Mouse (Mus musculus): Measurements from ENCODE around the gene Hbs1l. TPM values are rescaled to one million over a fixed set of nuclear protein-coding genes. Genes with fewer than 3 reads are reported as not detected.

Gene Hbs1l
- polyA plus RNA-seq, 1 experiment from 2014 or later: 120 TPM

- no peak for ATAC-seq (replicated peaks)
- peaks cover 52% of the 10 kb centered on the region for H3K36me3 ChIP-seq
- no peaks in the 10 kb centered on the region for H3K27me3 ChIP-seq
Observed at GRCm38 (mm10) chr10:21349946-21350345, 54.2 kb downstream of the Hbs1l start.

GRCm38 (mm10) chr10:21350531-21351515, 55.0 kb downstream of the Hbs1l start:
- Histone ChIP-seq H3K9ac (replicated peaks) (no peak overlapping the region), H3K4me1 (no peaks in the 10 kb centered on the region), H3K27ac (replicated peaks) (no peak overlapping the region), H3K9me3 (no peaks in the 10 kb centered on the region), H3K4me3 (no peak overlapping the region), H3K4me2 (replicated peaks) (no peak overlapping the region), H3K27me3 (no peaks in the 10 kb centered on the region), H3K36me3 (peaks cover 44% of the 10 kb centered on the region)
- 92% methylated on average over 11 of the region's 11 CpGs for WGBS
- no peak for ATAC-seq (replicated peaks)

More at GRCm38 (mm10) chr10:21349946-21350345, 54.2 kb downstream of the Hbs1l start:
- no peak overlapping the region for H3K4me3 ChIP-seq
- H3K4me2 ChIP-seq (replicated peaks): no peak overlapping the region
- 95% methylated on average over 2 of the region's 2 CpGs for WGBS
- no peak overlapping the region for H3K27ac ChIP-seq (replicated peaks)
- no peaks in the 10 kb centered on the region for H3K9me3 ChIP-seq
- no peaks in the 10 kb centered on the region for H3K4me1 ChIP-seq
- H3K9ac ChIP-seq (replicated peaks): no peak overlapping the region

GRCm38 (mm10) chr10:21351766-21352165, 56.0 kb downstream of the Hbs1l start:
- H3K4me1 ChIP-seq: no peaks in the 10 kb centered on the region
- no peak for ATAC-seq (replicated peaks)
- H3K4me3 ChIP-seq: no peak overlapping the region
- 77% methylated on average over 12 of the region's 12 CpGs for WGBS
- peaks cover 48% of the 10 kb centered on the region for H3K36me3 ChIP-seq
- no peak overlapping the region for H3K9ac ChIP-seq (replicated peaks)
- no peak overlapping the region for H3K27ac ChIP-seq (replicated peaks)
- no peaks in the 10 kb centered on the region for H3K27me3 ChIP-seq
- no peaks in the 10 kb centered on the region for H3K9me3 ChIP-seq
- no peak overlapping the region for H3K4me2 ChIP-seq (replicated peaks)

GRCm38 (mm10) chr10:21353890-21354289, 58.1 kb downstream of the Hbs1l start:
- Histone ChIP-seq H3K4me3 (no peak overlapping the region), H3K9ac (replicated peaks) (no peak overlapping the region), H3K27ac (replicated peaks) (no peak overlapping the region), H3K27me3 (no peaks in the 10 kb centered on the region), H3K4me2 (replicated peaks) (no peak overlapping the region), H3K9me3 (no peaks in the 10 kb centered on the region), H3K36me3 (peaks cover 47% of the 10 kb centered on the region), H3K4me1 (no peaks in the 10 kb centered on the region)
- ATAC-seq (replicated peaks): no peak
- WGBS: 77% methylated on average over 5 of the region's 5 CpGs

GRCm38 (mm10) chr10:21354506-21354905, 58.7 kb downstream of the Hbs1l start:
- Histone ChIP-seq H3K4me1 (no peaks in the 10 kb centered on the region), H3K9ac (replicated peaks) (no peak overlapping the region), H3K27ac (replicated peaks) (no peak overlapping the region), H3K36me3 (peaks cover 50% of the 10 kb centered on the region), H3K4me2 (replicated peaks) (no peak overlapping the region), H3K9me3 (no peaks in the 10 kb centered on the region), H3K4me3 (no peak overlapping the region), H3K27me3 (no peaks in the 10 kb centered on the region)
- ATAC-seq (replicated peaks): no peak
- WGBS: 93% methylated on average over 7 of the region's 7 CpGs

- Histone ChIP-seq H3K9ac (replicated peaks) (no peak overlapping the region), H3K4me2 (replicated peaks) (no peak overlapping the region), H3K27me3 (no peaks in the 10 kb centered on the region), H3K27ac (replicated peaks) (no peak overlapping the region), H3K4me1 (no peaks in the 10 kb centered on the region), H3K36me3 (peaks cover 37% of the 10 kb centered on the region), H3K9me3 (no peaks in the 10 kb centered on the region), H3K4me3 (no peak overlapping the region)
- 95% methylated on average over 8 of the region's 8 CpGs for WGBS
- no peak for ATAC-seq (replicated peaks)
Observed at GRCm38 (mm10) chr10:21357986-21358385, 62.2 kb downstream of the Hbs1l start.

GRCm38 (mm10) chr10:21359086-21359485, 63.3 kb downstream of the Hbs1l start:
- H3K27ac ChIP-seq (replicated peaks): no peak overlapping the region
- H3K36me3 ChIP-seq: peaks cover 34% of the 10 kb centered on the region; the same call in 1 of the 2 replicates
- H3K4me2 ChIP-seq (replicated peaks): no peak overlapping the region
- no peaks in the 10 kb centered on the region for H3K4me1 ChIP-seq
- 92% methylated on average over 4 of the region's 4 CpGs for WGBS
- no peak overlapping the region for H3K4me3 ChIP-seq
- H3K9ac ChIP-seq (replicated peaks): no peak overlapping the region
- no peak for ATAC-seq (replicated peaks)
- H3K9me3 ChIP-seq: no peaks in the 10 kb centered on the region
- no peaks in the 10 kb centered on the region for H3K27me3 ChIP-seq

GRCm38 (mm10) chr10:21361871-21362270, 66.1 kb downstream of the Hbs1l start:
- no peaks in the 10 kb centered on the region for H3K27me3 ChIP-seq
- ATAC-seq (replicated peaks): no peak
- no peaks in the 10 kb centered on the region for H3K4me1 ChIP-seq
- no peak overlapping the region for H3K4me3 ChIP-seq
- WGBS: 89% methylated on average over 7 of the region's 7 CpGs
- H3K36me3 ChIP-seq: peaks cover 26% of the 10 kb centered on the region
- H3K9me3 ChIP-seq: no peaks in the 10 kb centered on the region
- no peak overlapping the region for H3K4me2 ChIP-seq (replicated peaks)
- H3K9ac ChIP-seq (replicated peaks): no peak overlapping the region
- H3K27ac ChIP-seq (replicated peaks): no peak overlapping the region

- ATAC-seq (replicated peaks): no peak
- H3K4me1 ChIP-seq: no peaks in the 10 kb centered on the region
- no peak overlapping the region for H3K27ac ChIP-seq (replicated peaks)
- no peak overlapping the region for H3K4me2 ChIP-seq (replicated peaks)
- no peaks in the 10 kb centered on the region for H3K27me3 ChIP-seq
- H3K9ac ChIP-seq (replicated peaks): no peak overlapping the region
- H3K36me3 ChIP-seq: peaks cover 28% of the 10 kb centered on the region
- no peaks in the 10 kb centered on the region for H3K9me3 ChIP-seq
- no peak overlapping the region for H3K4me3 ChIP-seq
- 94% methylated on average over 4 of the region's 4 CpGs for WGBS
Observed at GRCm38 (mm10) chr10:21363297-21363696, 67.5 kb downstream of the Hbs1l start.

GRCm38 (mm10) chr10:21364946-21365345, 69.2 kb downstream of the Hbs1l start:
- no peak for ATAC-seq (replicated peaks)

GRCm38 (mm10) chr10:21365897-21366296, 70.1 kb downstream of the Hbs1l start:
- Histone ChIP-seq H3K36me3 (peaks cover 37% of the 10 kb centered on the region), H3K9me3 (no peaks in the 10 kb centered on the region), H3K9ac (replicated peaks) (no peak overlapping the region), H3K4me3 (no peak overlapping the region), H3K27ac (replicated peaks) (no peak overlapping the region), H3K4me2 (replicated peaks) (no peak overlapping the region), H3K27me3 (no peaks in the 10 kb centered on the region), H3K4me1 (no peaks in the 10 kb centered on the region)
- no peak for ATAC-seq (replicated peaks)
- WGBS: 94% methylated on average over 4 of the region's 4 CpGs

More at GRCm38 (mm10) chr10:21364946-21365345, 69.2 kb downstream of the Hbs1l start:
- Histone ChIP-seq H3K27me3 (no peaks in the 10 kb centered on the region), H3K27ac (replicated peaks) (no peak overlapping the region), H3K4me1 (no peaks in the 10 kb centered on the region), H3K9me3 (no peaks in the 10 kb centered on the region), H3K4me3 (no peak overlapping the region), H3K36me3 (peaks cover 32% of the 10 kb centered on the region), H3K9ac (replicated peaks) (no peak overlapping the region), H3K4me2 (replicated peaks) (no peak overlapping the region)
- 97% methylated on average over 7 of the region's 7 CpGs for WGBS

- Histone ChIP-seq H3K9ac (replicated peaks) (no peak overlapping the region), H3K4me2 (replicated peaks) (no peak overlapping the region), H3K27me3 (no peaks in the 10 kb centered on the region), H3K36me3 (peaks cover 37% of the 10 kb centered on the region), H3K4me3 (no peak overlapping the region), H3K4me1 (no peaks in the 10 kb centered on the region), H3K9me3 (no peaks in the 10 kb centered on the region), H3K27ac (replicated peaks) (no peak overlapping the region)
- no peak for ATAC-seq (replicated peaks)
- 81% methylated on average over 3 of the region's 3 CpGs for WGBS
Observed at GRCm38 (mm10) chr10:21366471-21366870, 70.7 kb downstream of the Hbs1l start.

Measured in forebrain, embryonic 15.5 days (tissue).